Mouse (Mus musculus) intestine, embryonic 16.5 days (tissue): ENCODE results near the gene Olfr592. TPM values are rescaled to one million over a fixed set of nuclear protein-coding genes. Genes with fewer than 3 reads are reported as not detected.
"Not testable (repeated sequence)": the region's sequence is repeated elsewhere in the genome, so short reads cannot be mapped to it uniquely, and the experiment has no call there.

ENCODE experiments used
- ATAC-seq: fragments of 200-750 bp; cut with Nextera tagmentation; 2 replicates; pipeline ENCODE4 v1.8.0; 2017; ENCODE audit warnings: moderate TSS enrichment, moderate library complexity
- H3K27ac ChIP-seq: fragments of 300-500 bp; sonication (generic); 2 replicates; pipeline ENCODE4 v1.5.1; 2014; ENCODE audit warnings: mild to moderate bottlenecking, low read length
- H3K27me3 ChIP-seq: fragments of 300-500 bp; sonication (generic); replicated peaks from 2 replicates; pipeline ENCODE4 v1.6.1; 2014; ENCODE audit warnings: low read length, control low read depth, mixed read lengths; ENCODE audit not compliant: control insufficient read depth, insufficient read depth
- H3K36me3 ChIP-seq: fragments of 300-500 bp; sonication (generic); 2 replicates; pipeline ENCODE4 v1.6.1; 2014; ENCODE audit warnings: low read length, control low read depth; ENCODE audit not compliant: control insufficient read depth, insufficient read depth
- H3K4me1 ChIP-seq: fragments of 300-500 bp; sonication (generic); 2 replicates; pipeline ENCODE4 v1.6.1; 2014; ENCODE audit warnings: low read length, control low read depth, mixed read lengths; ENCODE audit not compliant: control insufficient read depth, insufficient read depth
- H3K4me2 ChIP-seq: fragments of 300-500 bp; sonication (generic); 2 replicates; pipeline ENCODE4 v1.6.1; 2014; ENCODE audit warnings: low read depth, low read length, control low read depth
- H3K4me3 ChIP-seq: fragments of 300-500 bp; sonication (generic); 2 replicates; pipeline ENCODE4 v1.5.1; 2014; ENCODE audit warnings: mild to moderate bottlenecking, low read length
- H3K9ac ChIP-seq: fragments of 300-500 bp; sonication (generic); 2 replicates; pipeline ENCODE4 v1.6.1; 2014; ENCODE audit warnings: low read depth, low read length
- H3K9me3 ChIP-seq: fragments of 300-500 bp; sonication (generic); 2 replicates; pipeline ENCODE4 v1.6.1; 2016; ENCODE audit warnings: low read length, control low read depth; ENCODE audit not compliant: control insufficient read depth
- WGBS: fragments of 180-500 bp; shearing (Covaris S2); extraction: QIAGEN DNeasy Blood & Tissue Kit; methylation state at CpG from one replicate; pipeline ENCODE4 v1.1.7; 2014; 5-methylcytosine and 5-hydroxymethylcytosine counted together
- polyA plus RNA-seq: library from polyadenylated mRNA; unstranded; fragments of >200 nt; fragmentation: Nextera tagmentation; extraction: Ambion mirVana; gene quantifications from 2 replicates; pipeline ENCODE4 v1.2.1, GENCODE M21; 2015

Olfr592 gene
- not detected in 2 replicates for polyA plus RNA-seq

DNA sequence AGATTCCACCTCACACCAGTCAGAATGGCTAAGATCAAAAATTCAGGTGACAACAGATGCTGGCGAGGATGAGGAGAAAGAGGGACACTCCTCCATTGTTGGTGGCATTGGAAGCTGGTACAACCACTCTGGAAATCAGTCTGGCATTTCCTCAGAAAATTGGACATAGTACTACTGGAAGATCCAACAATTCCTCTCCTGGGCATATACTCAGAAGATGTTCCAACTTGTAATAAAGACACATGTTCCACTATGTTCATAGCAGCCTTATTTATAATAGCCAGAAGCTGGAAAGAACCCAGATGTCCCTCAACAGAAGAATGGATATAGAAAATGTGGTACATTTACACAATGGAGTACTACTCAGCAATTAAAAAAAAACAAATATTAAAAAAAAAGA is at the start of gene Olfr592:
Gene Olfr592 (plus strand): TSS at position 301 of the 400 bp plus-strand sequence.
- H3K36me3 ChIP-seq, ATAC-seq, H3K4me3 ChIP-seq, H3K9ac ChIP-seq, H3K4me2 ChIP-seq, H3K27ac ChIP-seq, H3K9me3 ChIP-seq, H3K4me1 ChIP-seq, H3K27me3 ChIP-seq: not testable (repeated sequence)
- WGBS = 80% methylated on average over 1 of the region's 1 CpGs

DNA sequence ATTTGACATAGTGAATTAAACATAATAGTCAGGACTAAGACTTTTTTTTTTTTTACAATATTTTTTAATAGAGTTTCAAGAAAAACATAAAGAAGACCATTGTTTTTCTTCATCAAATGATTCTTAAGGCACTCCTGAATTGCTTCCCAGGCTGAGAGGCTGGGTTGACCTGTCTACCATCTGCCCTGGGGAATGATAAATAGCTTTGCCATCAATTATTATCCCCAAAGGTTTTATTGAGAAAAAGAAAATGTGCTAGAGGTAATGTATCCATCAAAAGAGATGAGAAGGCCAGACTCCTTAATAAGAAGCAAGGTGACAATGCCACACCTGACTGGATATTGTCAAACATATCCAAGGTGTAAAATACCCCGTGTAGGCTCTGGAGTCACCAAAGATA is 44.0 kb upstream of the Olfr592 start, which contains the start of gene Olfr588-ps1:
Gene Olfr588-ps1 (plus strand): TSS at position 301 of the 400 bp plus-strand sequence.
- 84% methylated on average over 1 of the region's 1 CpGs for WGBS
- H3K9me3 ChIP-seq = no peaks in the 10 kb centered on the region
- H3K27ac ChIP-seq = no peak within 1 kb of the TSS
- no peaks in the 10 kb centered on the region for H3K27me3 ChIP-seq
- no peaks in the 10 kb centered on the region for H3K4me1 ChIP-seq
- no peak within 1 kb of the TSS for H3K4me3 ChIP-seq
- H3K36me3 ChIP-seq = no peaks in the 10 kb centered on the region
- H3K9ac ChIP-seq = no peak within 1 kb of the TSS
- no peak within 1 kb of the TSS for H3K4me2 ChIP-seq
- no peak for ATAC-seq

DNA sequence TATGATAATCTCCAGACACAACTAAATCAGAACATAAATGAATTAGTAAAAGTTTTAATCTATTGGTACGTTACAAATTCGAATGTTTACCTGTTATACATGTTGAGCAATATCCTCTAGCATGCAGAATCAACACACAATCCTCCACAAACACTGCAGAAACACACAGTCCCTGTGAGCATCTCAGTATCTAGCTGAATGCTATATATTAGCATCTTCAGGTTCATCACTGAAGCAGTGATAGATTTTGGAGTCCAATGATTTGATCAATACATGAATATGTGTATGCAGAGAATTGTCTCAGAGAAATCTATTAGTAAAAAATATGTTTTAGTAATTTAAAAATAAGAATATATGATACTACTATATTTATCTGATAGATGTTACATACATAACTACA is 28.3 kb upstream of the Olfr592 start, which contains the start of gene Olfr589:
Gene Olfr589 (minus strand): TSS at position 101 of the 400 bp plus-strand sequence.
- Histone ChIP-seq H3K27ac (no peak within 1 kb of the TSS), H3K36me3 (no peaks in the 10 kb centered on the region), H3K9me3 (no peaks in the 10 kb centered on the region), H3K27me3 (no peaks in the 10 kb centered on the region), H3K4me1 (no peaks in the 10 kb centered on the region), H3K4me3 (no peak within 1 kb of the TSS), H3K9ac (no peak within 1 kb of the TSS), H3K4me2 (no peak within 1 kb of the TSS)
- no peak for ATAC-seq
- 61% methylated on average over 2 of the region's 2 CpGs for WGBS

DNA sequence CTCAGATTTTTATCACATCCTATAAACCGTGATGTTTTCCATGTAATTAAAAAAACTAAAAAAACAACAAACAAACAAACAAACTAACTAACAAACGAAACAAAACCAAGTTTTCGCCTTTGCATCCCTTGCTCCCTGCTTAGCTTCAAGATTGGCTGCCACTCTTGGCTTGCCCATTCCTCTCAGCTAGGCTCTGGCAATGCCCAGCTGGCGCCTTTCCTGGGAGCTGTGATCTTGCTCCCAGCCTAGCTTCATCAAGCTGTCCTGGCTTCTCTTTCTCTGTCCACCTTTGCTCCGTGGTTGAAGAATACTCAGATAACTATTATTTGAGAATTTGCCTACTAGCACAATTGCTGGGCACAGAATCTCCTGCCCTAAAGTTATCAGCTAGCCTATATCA is 14.9 kb upstream of the Olfr592 start:
- no peak for ATAC-seq
- H3K9me3 ChIP-seq = no peaks in the 10 kb centered on the region
- no peak overlapping the region for H3K27ac ChIP-seq
- H3K4me2 ChIP-seq = no peak overlapping the region
- no peaks in the 10 kb centered on the region for H3K4me1 ChIP-seq
- H3K27me3 ChIP-seq = no peaks in the 10 kb centered on the region
- H3K9ac ChIP-seq = no peak overlapping the region
- H3K4me3 ChIP-seq = no peak overlapping the region
- no peaks in the 10 kb centered on the region for H3K36me3 ChIP-seq
- 80% methylated on average over 5 of the region's 5 CpGs for WGBS

DNA sequence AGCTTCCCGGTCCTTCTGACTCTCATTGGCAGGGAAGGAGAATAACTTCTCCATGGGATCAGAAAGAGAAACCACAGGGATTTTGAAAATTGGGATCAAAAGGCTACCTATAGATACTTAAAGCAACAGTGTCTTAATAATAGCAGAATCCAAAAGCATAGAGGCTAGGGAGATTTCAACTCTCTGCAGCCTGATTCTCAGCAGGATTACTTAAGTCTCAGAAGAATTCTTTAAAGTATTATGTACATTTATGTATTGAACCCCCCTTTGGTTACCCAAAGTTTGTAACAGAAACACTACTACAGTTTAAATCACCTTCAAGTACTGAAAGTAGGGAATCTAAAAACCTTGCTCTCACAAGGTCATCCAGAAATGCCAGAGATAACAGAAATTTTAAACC is 6.4 kb upstream of the Olfr592 start, which contains the start of gene Olfr591:
Gene Olfr591 (minus strand): TSS at position 101 of the 400 bp plus-strand sequence.
- H3K4me1 ChIP-seq = no peaks in the 10 kb centered on the region
- no peaks in the 10 kb centered on the region for H3K36me3 ChIP-seq
- no peak within 1 kb of the TSS for H3K4me2 ChIP-seq
- H3K9ac ChIP-seq = no peak within 1 kb of the TSS
- H3K9me3 ChIP-seq = peaks cover 7% of the 10 kb centered on the region; the same call in 1 of the 2 replicates
- no peak within 1 kb of the TSS for H3K4me3 ChIP-seq
- H3K27me3 ChIP-seq = no peaks in the 10 kb centered on the region
- 67% methylated on average over 1 of the region's 1 CpGs for WGBS
- no peak for ATAC-seq
- H3K27ac ChIP-seq = no peak within 1 kb of the TSS

DNA sequence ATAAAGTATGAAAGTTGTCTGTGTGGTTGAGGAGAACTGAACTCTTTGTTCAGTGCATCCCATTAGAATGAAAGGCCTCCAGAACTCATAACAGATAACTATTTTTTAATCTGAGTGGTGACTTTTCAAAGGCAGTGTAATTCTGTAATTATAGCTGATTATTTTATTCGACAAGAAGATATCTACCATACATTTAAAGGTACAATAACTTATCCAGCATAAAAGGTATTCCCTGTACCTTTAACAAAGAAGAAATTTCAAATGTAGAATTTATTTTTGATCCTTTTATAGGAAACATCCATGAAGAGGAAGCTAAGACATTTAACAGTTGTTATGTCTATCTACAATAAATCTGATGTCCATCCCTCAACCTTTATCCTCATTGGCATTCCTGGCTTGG is 27.0 kb downstream of the Olfr592 start, which contains the start of gene Olfr593:
Gene Olfr593 (plus strand): TSS at position 301 of the 400 bp plus-strand sequence.
- no peak within 1 kb of the TSS for H3K27ac ChIP-seq
- H3K9me3 ChIP-seq = no peaks in the 10 kb centered on the region
- H3K36me3 ChIP-seq = no peaks in the 10 kb centered on the region
- WGBS = 73% methylated on average over 1 of the region's 1 CpGs
- ATAC-seq = no peak
- H3K9ac ChIP-seq = no peak within 1 kb of the TSS
- no peaks in the 10 kb centered on the region for H3K4me1 ChIP-seq
- H3K4me3 ChIP-seq = no peak within 1 kb of the TSS
- H3K27me3 ChIP-seq = no peaks in the 10 kb centered on the region
- no peak within 1 kb of the TSS for H3K4me2 ChIP-seq

DNA sequence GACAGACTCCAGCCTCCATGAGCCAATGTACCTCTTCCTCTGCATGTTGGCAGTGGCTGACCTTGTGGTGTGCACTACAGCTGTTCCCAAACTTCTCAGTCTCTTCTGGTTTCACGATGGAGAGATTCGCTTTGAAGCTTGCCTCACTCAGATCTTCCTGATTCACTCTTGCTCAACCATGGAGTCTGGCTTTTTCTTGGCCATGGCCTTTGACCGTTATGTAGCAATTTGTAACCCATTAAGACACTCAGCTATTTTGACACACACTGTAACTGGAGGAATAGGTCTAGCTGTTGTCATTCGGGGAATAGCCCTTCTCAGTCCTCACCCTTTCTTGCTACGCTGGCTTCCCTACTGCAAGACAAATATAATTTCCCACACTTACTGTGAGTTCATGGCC is 27.4 kb downstream of the Olfr592 start:
- H3K27me3 ChIP-seq, H3K36me3 ChIP-seq, H3K9me3 ChIP-seq, ATAC-seq, H3K9ac ChIP-seq, H3K4me1 ChIP-seq, H3K27ac ChIP-seq, H3K4me2 ChIP-seq, H3K4me3 ChIP-seq: not testable (repeated sequence)
- 82% methylated on average over 5 of the region's 5 CpGs for WGBS

DNA sequence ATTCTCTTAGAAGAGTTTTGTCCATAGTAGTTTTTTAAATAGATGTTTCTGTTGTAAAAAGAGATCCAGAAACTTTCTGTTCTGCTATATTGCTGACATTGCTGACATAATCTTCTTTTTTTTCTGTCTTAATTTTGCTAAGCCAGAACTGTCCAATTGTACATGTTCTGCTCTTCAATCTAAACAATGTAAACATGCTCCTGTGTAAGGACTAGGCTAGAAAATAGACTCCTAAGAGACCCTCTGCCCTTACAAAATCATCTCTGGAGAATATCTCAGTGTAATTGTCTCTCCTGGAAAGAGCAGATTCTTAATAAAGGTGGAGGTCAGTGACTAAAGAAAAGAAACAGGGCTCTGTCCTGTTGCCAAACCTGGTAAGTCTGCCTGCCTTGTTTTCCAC is 32.1 kb downstream of the Olfr592 start, which contains the start of gene Olfr594:
Gene Olfr594 (plus strand): TSS at position 301 of the 400 bp plus-strand sequence.
- H3K4me2 ChIP-seq = no peak within 1 kb of the TSS
- H3K27me3 ChIP-seq = no peaks in the 10 kb centered on the region
- H3K4me3 ChIP-seq = no peak within 1 kb of the TSS
- no peak within 1 kb of the TSS for H3K9ac ChIP-seq
- H3K36me3 ChIP-seq = no peaks in the 10 kb centered on the region
- H3K27ac ChIP-seq = no peak within 1 kb of the TSS
- no peak for ATAC-seq
- H3K9me3 ChIP-seq = no peaks in the 10 kb centered on the region
- no peaks in the 10 kb centered on the region for H3K4me1 ChIP-seq
